Mouse (Mus musculus) gastrocnemius, adult 8-10 months (tissue): ENCODE results near the gene Med11. TPM values are rescaled to one million over a fixed set of nuclear protein-coding genes. Genes with fewer than 3 reads are reported as not detected.

ENCODE experiments used
- DNase-seq, 2 experiments: peaks; one replicate each; pipeline ENCODE4 v3.0.0; 2022; ENCODE audit warnings: low spot score in 2 of 2
- microRNA-seq: library from miRNA; unstranded; fragments of <30 nt; microRNA quantifications from one replicate; pipeline ENCODE4 v1.2.0, GENCODE M21; 2022
- total RNA-seq, 4 experiments: library from RNA; stranded (reverse); gene quantifications; 2 replicates each; pipeline ENCODE4 v1.2.4; 2022

The Med11 gene
- total RNA-seq, 4 experiments from 2014 or later, result 4.1 to 5.3 (median 4.6) TPM

DNA sequence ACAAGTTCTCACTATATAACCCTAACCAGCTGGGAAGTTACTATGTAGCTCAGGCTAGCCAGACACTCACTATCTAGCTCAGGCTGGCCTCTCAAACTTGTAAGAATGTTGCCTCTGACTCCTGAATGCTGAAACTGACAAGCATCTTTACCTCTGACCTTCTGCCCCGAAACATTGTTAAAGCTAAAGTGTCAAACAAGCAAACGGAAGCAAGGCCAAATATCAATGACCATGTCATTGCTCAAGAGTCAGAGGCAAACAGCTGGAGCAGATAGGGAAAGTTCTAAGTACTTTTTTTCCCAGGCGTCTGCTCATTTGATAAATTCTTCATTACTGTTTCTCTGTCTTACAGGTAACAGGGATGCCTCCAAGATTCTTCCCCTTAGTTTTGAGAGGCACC, 50.3 kb downstream of the Med11 start:
- no peak for DNase-seq

Small RNA genes within 50 kb of the gene (microRNA-seq; reads per million reads assigned to microRNA genes)
- gene Mir7115, result not detected

Other genes starting within 250 kb of the Med11 start
- gene Slc16a11, start 239.2 kb upstream of the Med11 start, total RNA-seq, result under 1 TPM in 2 of 4 experiments, not detected in 2; 0.27 to 0.46 TPM
- under 1 TPM; 0.13 to 0.89 (median 0.35) TPM for gene Slc16a13, start 230.9 kb upstream of the Med11 start, total RNA-seq
- gene Bcl6b, start 222.1 kb upstream of the Med11 start, total RNA-seq, result 1 to 10 TPM; 1.2 to 3.9 (median 2.3) TPM
- gene 0610010K14Rik, start 214.0 kb upstream of the Med11 start, total RNA-seq, result 10 to 100 TPM; 29.8 to 36.3 (median 35.5) TPM
- 1 to 10 TPM; 1.6 to 3.3 (median 3.0) TPM for gene Gm21988, start 212.1 kb upstream of the Med11 start, total RNA-seq
- gene Rnasek, start 212.1 kb upstream of the Med11 start, total RNA-seq, result 100 to 1,000 TPM in 3 of 4 experiments, 10 to 100 TPM in 1; 92.8 to 127 (median 113) TPM
- gene Alox12, start 196.6 kb upstream of the Med11 start, total RNA-seq, result 1 to 10 TPM in 3 of 4 experiments, under 1 TPM in 1; 0.63 to 2.2 (median 1.3) TPM
- gene Alox12e, start 129.3 kb upstream of the Med11 start, total RNA-seq, result under 1 TPM in 1 of 4 experiments, not detected in 3; 0.11 TPM
- under 1 TPM in 2 of 4 experiments, not detected in 2; 0.11 TPM for gene Alox15, start 99.9 kb upstream of the Med11 start, total RNA-seq
- 10 to 100 TPM; 19.6 to 23.3 (median 20.6) TPM for gene Pelp1, start 41.9 kb upstream of the Med11 start, total RNA-seq
- 1 to 10 TPM; 5.9 to 9.2 (median 7.4) TPM for gene Arrb2, start 19.3 kb upstream of the Med11 start, total RNA-seq
- gene Zmynd15, start 7.5 kb downstream of the Med11 start, total RNA-seq, result under 1 TPM in 3 of 4 experiments, not detected in 1; 0.10 to 0.48 (median 0.31) TPM
- under 1 TPM; 0.54 to 0.75 (median 0.63) TPM for gene Cxcl16, start 8.1 kb downstream of the Med11 start, total RNA-seq
- gene Tm4sf5, start 53.3 kb downstream of the Med11 start, total RNA-seq, result not detected
- gene Vmo1, start 62.7 kb downstream of the Med11 start, total RNA-seq, result not detected
- not detected for gene Gltpd2, start 67.3 kb downstream of the Med11 start, total RNA-seq
- gene Psmb6, start 73.4 kb downstream of the Med11 start, total RNA-seq, result 100 to 1,000 TPM; 258 to 280 (median 265) TPM
- gene Gm40193, start 81.0 kb downstream of the Med11 start, total RNA-seq, result not detected
- gene Pld2, start 88.1 kb downstream of the Med11 start, total RNA-seq, result 10 to 100 TPM; 15.3 to 17.8 (median 15.4) TPM
- 10 to 100 TPM; 32.5 to 38.7 (median 33.7) TPM for gene Mink1, start 111.0 kb downstream of the Med11 start, total RNA-seq
- gene 4930544D05Rik, start 163.9 kb downstream of the Med11 start, total RNA-seq, result not detected
- gene Chrne, start 167.3 kb downstream of the Med11 start, total RNA-seq, result 10 to 100 TPM; 11.2 to 20.5 (median 14.7) TPM
- not detected for gene Gp1ba, start 187.2 kb downstream of the Med11 start, total RNA-seq
- gene Rnf167, start 195.3 kb downstream of the Med11 start, total RNA-seq, result 10 to 100 TPM; 34.9 to 41.1 (median 38.1) TPM
- gene Slc25a11, start 195.6 kb downstream of the Med11 start, total RNA-seq, result 100 to 1,000 TPM; 276 to 326 (median 293) TPM
- gene Pfn1, start 202.7 kb downstream of the Med11 start, total RNA-seq, result 100 to 1,000 TPM; 218 to 265 (median 251) TPM
- gene Eno3, start 205.3 kb downstream of the Med11 start, total RNA-seq, result 1,000 to 10,000 TPM; 7,027 to 9,270 (median 7,380) TPM
- 10 to 100 TPM; 77.0 to 99.5 (median 81.7) TPM for gene Spag7, start 217.5 kb downstream of the Med11 start, total RNA-seq
- 10 to 100 TPM; 35.2 to 43.1 (median 39.3) TPM for gene Camta2, start 236.2 kb downstream of the Med11 start, total RNA-seq
- gene Inca1, start 248.2 kb downstream of the Med11 start, total RNA-seq, result 1 to 10 TPM; 4.1 to 5.6 (median 4.3) TPM
- 100 to 1,000 TPM; 605 to 698 (median 679) TPM for gene Kif1c, start 248.6 kb downstream of the Med11 start, total RNA-seq